Mouse (Mus musculus) midbrain, embryonic 12.5 days (tissue): ENCODE data around the gene Scarf2. TPM values are rescaled to one million over a fixed set of nuclear protein-coding genes. Genes with fewer than 3 reads are reported as not detected.

Experiments used
- ATAC-seq: fragments of 200-750 bp; cut with Nextera tagmentation; 2 replicates; pipeline ENCODE4 v1.8.0; 2017; ENCODE audit warnings: low read depth, moderate TSS enrichment, moderate library complexity; ENCODE audit not compliant: low FRiP score
- H3K27ac ChIP-seq: fragments of 300-500 bp; sonication (generic); replicated peaks from 2 replicates; pipeline ENCODE4 v1.5.1; 2016; ENCODE audit warnings: mild to moderate bottlenecking
- H3K27me3 ChIP-seq: fragments of 300-500 bp; sonication (generic); 2 replicates; pipeline ENCODE4 v1.6.1; 2016; ENCODE audit warnings: mild to moderate bottlenecking
- H3K36me3 ChIP-seq: fragments of 300-500 bp; sonication (generic); 2 replicates; pipeline ENCODE4 v1.6.1; 2016
- H3K4me1 ChIP-seq: fragments of 300-500 bp; sonication (generic); 2 replicates; pipeline ENCODE4 v1.6.1; 2016
- H3K4me2 ChIP-seq: fragments of 300-500 bp; sonication (generic); replicated peaks from 2 replicates; pipeline ENCODE4 v1.6.1; 2016; ENCODE audit warnings: mild to moderate bottlenecking, moderate library complexity
- H3K4me3 ChIP-seq: fragments of 300-500 bp; sonication (generic); 2 replicates; pipeline ENCODE4 v1.5.1; 2016; ENCODE audit warnings: mild to moderate bottlenecking
- H3K9ac ChIP-seq: fragments of 300-500 bp; sonication (generic); replicated peaks from 2 replicates; pipeline ENCODE4 v1.6.1; 2016; ENCODE audit warnings: mild to moderate bottlenecking, moderate library complexity
- H3K9me3 ChIP-seq: fragments of 300-500 bp; sonication (generic); 2 replicates; pipeline ENCODE4 v1.6.1; 2016; ENCODE audit warnings: mild to moderate bottlenecking
- WGBS: fragments of 180-500 bp; shearing (Covaris S2); methylation state at CpG from one replicate; pipeline ENCODE4 v1.1.7; 2016; 5-methylcytosine and 5-hydroxymethylcytosine counted together
- polyA plus RNA-seq: library from polyadenylated mRNA; unstranded; fragments of >200 nt; fragmentation: Nextera tagmentation; extraction: Ambion mirVana; gene quantifications from 2 replicates; pipeline ENCODE4 v1.2.1, GENCODE M21; 2016

Scarf2 gene
- polyA plus RNA-seq, 1 experiment from 2014 or later, result 12.1 TPM

DNA sequence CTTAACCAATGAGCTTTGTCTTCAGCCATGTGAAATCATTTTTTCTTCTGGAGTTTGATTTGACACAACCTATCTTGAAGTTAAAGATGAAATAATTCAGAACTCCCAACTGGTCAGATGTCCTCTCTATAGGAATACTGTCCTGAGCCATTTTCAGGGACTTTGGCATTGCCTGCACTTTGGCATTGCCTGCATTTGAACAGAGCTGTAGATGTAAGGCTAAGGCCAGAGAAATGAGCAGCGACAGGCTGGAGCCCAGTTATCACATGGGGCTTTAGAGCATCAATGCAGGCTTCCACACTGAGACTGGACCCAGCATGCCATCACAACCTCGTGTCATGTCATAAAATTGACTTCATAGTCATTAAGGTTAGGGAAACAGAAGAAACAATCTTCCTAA, 56.2 kb downstream of the Scarf2 start:
- no peak overlapping the region for H3K4me2 ChIP-seq
- no peak overlapping the region for H3K27ac ChIP-seq
- no peak overlapping the region for H3K4me3 ChIP-seq
- no peaks in the 10 kb centered on the region for H3K4me1 ChIP-seq
- ATAC-seq, result no peak
- H3K36me3 ChIP-seq, result peaks cover 90% of the 10 kb centered on the region
- H3K27me3 ChIP-seq, result no peaks in the 10 kb centered on the region
- 91% methylated on average over 2 of the region's 2 CpGs for WGBS
- no peak overlapping the region for H3K9ac ChIP-seq
- H3K9me3 ChIP-seq, result no peaks in the 10 kb centered on the region

DNA sequence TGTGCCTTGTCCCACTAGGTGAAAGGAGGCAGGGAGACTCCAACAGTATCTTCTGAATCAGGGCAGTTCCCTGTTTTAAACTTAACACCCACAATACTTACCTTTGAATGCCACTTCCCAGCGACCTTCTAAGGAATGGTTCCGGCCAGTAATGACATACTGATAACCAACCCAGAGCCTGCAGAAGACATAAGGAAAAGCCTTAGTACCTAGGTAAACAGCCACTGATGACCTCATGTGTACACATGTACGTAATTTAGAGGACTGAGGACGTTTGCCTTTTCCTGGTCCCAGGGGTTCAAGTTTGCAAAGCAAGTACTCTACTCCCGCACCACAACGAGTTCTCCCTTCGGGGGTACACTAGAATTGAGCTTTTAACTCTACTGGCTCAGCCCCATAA, 60.1 kb downstream of the Scarf2 start:
- H3K4me1 ChIP-seq, result peaks cover 4% of the 10 kb centered on the region; the same call in 1 of the 2 replicates
- no peaks in the 10 kb centered on the region for H3K9me3 ChIP-seq
- no peaks in the 10 kb centered on the region for H3K27me3 ChIP-seq
- no peak overlapping the region for H3K4me2 ChIP-seq
- ATAC-seq, result no peak
- no peak overlapping the region for H3K4me3 ChIP-seq
- peaks cover 78% of the 10 kb centered on the region for H3K36me3 ChIP-seq
- no peak overlapping the region for H3K9ac ChIP-seq
- H3K27ac ChIP-seq, result no peak overlapping the region
- 85% methylated on average over 7 of the region's 7 CpGs for WGBS

Other genes starting within 250 kb of the Scarf2 start
- gene Lrrc74b, start 236.0 kb upstream of the Scarf2 start, polyA plus RNA-seq, result 0.27 and 0.40 TPM in 2 replicates
- gene P2rx6, start 235.4 kb upstream of the Scarf2 start, polyA plus RNA-seq, result 0.80 and 1.4 TPM in 2 replicates
- gene Slc7a4, start 214.1 kb upstream of the Scarf2 start, polyA plus RNA-seq, result 4.5 and 5.6 TPM in 2 replicates
- 36.3 and 38.2 TPM in 2 replicates for gene Smpd4, start 177.9 kb upstream of the Scarf2 start, polyA plus RNA-seq
- gene Ccdc74a, start 150.8 kb upstream of the Scarf2 start, polyA plus RNA-seq, result 7.1 and 7.9 TPM in 2 replicates
- gene Med15, start 64.4 kb upstream of the Scarf2 start, polyA plus RNA-seq, result 47.4 and 48.0 TPM in 2 replicates
- 52.8 and 57.9 TPM in 2 replicates for gene Klhl22, start 37.7 kb upstream of the Scarf2 start, polyA plus RNA-seq
- gene B830017H08Rik, start 35.8 kb downstream of the Scarf2 start, polyA plus RNA-seq, result 0.45 and 0.55 TPM in 2 replicates
- gene Car15, start 41.1 kb downstream of the Scarf2 start, polyA plus RNA-seq, result 4.4 and 5.8 TPM in 2 replicates
- 0.55 and 0.67 TPM in 2 replicates for gene Gm20518, start 94.4 kb downstream of the Scarf2 start, polyA plus RNA-seq
- 0.05 and 0.09 TPM in 2 replicates for gene Tssk1, start 96.9 kb downstream of the Scarf2 start, polyA plus RNA-seq
- gene Dgcr2, start 101.3 kb downstream of the Scarf2 start, polyA plus RNA-seq, result 105 and 108 TPM in 2 replicates
- gene Tssk2, start 101.4 kb downstream of the Scarf2 start, polyA plus RNA-seq, result not detected in 2 replicates
- 56.7 and 61.6 TPM in 2 replicates for gene Ess2, start 114.1 kb downstream of the Scarf2 start, polyA plus RNA-seq
- 0.26 and 0.52 TPM in 2 replicates for gene Gsc2, start 117.8 kb downstream of the Scarf2 start, polyA plus RNA-seq
- gene Slc25a1, start 130.9 kb downstream of the Scarf2 start, polyA plus RNA-seq, result 120 and 132 TPM in 2 replicates
- gene Vpreb2, start 183.1 kb downstream of the Scarf2 start, polyA plus RNA-seq, result not detected in 2 replicates